Mouse (Mus musculus) lung, adult 2 months (tissue): Measurements from ENCODE around the gene Trim69.

Experiments used
- CTCF ChIP-seq: fragments of 200-500 bp; IDR thresholded peaks from 2 replicates; pipeline ENCODE4 v1.5.1; 2011; ENCODE audit warnings: mild to moderate bottlenecking, low read length, control low read depth; ENCODE audit not compliant: insufficient read depth
- POLR2A ChIP-seq: fragments of 200-500 bp; IDR thresholded peaks from 2 replicates; pipeline ENCODE4 v1.6.1; 2011; ENCODE audit warnings: low read depth, mild to moderate bottlenecking, control low read depth, low read length, borderline replicate concordance; ENCODE audit errors: extremely low read depth

GRCm38 (mm10) chr2:122221798-122222197 is 61.3 kb downstream of the Trim69 start:
- TF ChIP-seq CTCF: no peak
- TF ChIP-seq POLR2A: no peak
